Mouse (Mus musculus): ENCODE results near the gene B430306N03Rik. TPM values are rescaled to one million over a fixed set of nuclear protein-coding genes. Genes with fewer than 3 reads are reported as not detected.

Gene B430306N03Rik
- polyA plus RNA-seq, 1 experiment from 2014 or later = 1.7 TPM

DNA sequence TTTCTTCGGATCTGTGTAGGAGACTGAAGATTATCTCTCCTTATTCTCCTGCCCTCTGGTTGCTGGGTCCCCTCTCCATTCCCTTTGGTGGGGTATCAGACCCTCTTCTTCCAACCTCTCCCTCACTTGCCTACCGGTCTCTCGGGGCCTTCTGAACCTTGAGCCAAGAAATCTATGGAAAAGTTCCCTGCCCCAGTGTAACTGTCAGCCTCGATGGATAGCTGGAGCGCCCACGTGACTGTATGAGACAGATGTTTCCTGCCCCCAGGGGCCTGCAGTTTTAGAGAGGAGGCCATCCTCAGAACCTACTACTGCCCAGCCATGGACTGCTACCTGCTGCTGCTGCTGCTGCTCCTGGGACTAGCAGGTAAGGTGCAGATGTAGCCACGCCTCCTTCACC, 43.7 kb downstream of the B430306N03Rik start, which contains the start of gene Treml1:
TSS of gene Treml1 (plus strand) at position 301 of the 400 bp plus-strand sequence.
- ATAC-seq (replicated peaks; ENCODE audit: low FRiP score) (no peak; the same call in 1 of the 2 replicates), DNase-seq (ENCODE audit: low spot score) (no peak)
- Histone ChIP-seq H3K36me3 (ENCODE audit: control insufficient read depth, insufficient read depth, low read length) (no peaks in the 10 kb centered on the region), H3K9me3 (ENCODE audit: control insufficient read depth, low read length) (no peaks in the 10 kb centered on the region), H3K27ac (ENCODE audit: low read depth, low read length) (peak within 1 kb of the TSS; percentile 34; the same call in 1 of the 2 replicates), H3K27me3 (replicated peaks; ENCODE audit: control insufficient read depth, insufficient read depth, low read length) (no peaks in the 10 kb centered on the region), H3K4me2 (peak within 1 kb of the TSS; percentile 54), H3K4me3 (ENCODE audit: low read depth, low read length) (peak within 1 kb of the TSS; percentile 26; the same call in 1 of the 2 replicates), H3K4me1 (replicated peaks; ENCODE audit: control insufficient read depth, insufficient read depth, low read length) (peaks cover 32% of the 10 kb centered on the region), H3K9ac (ENCODE audit: low read depth, low read length) (peak within 1 kb of the TSS; percentile 2; the same call in 1 of the 2 replicates)
- WGBS = 42% methylated on average over 7 of the region's 7 CpGs

DNA sequence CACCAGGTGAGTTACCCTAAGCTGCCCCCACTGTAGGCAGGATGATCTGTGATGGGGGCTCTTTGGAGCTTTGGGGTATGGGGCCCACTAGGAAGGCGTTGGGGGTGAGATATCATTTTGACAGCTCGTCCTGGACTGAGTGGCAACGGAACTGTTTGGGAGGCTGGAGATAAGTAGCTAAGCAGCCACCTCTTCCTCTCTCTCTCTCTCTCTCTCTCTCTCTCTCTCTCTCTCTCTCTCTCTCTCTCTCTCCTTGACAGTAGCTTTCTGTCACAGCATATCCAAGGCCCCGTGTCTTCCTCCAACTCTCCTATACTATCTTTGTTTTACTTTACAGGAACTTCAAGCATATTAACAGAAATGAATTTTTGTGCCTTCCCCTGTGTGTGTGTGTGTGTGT, 44.5 kb downstream of the B430306N03Rik start:
- Histone ChIP-seq H3K4me3 (ENCODE audit: low read depth, low read length) (peak overlapping the region; percentile 26; the same call in 1 of the 2 replicates), H3K36me3 (ENCODE audit: control insufficient read depth, insufficient read depth, low read length) (no peaks in the 10 kb centered on the region), H3K9ac (ENCODE audit: low read depth, low read length) (peak overlapping the region; percentile 2; the same call in 1 of the 2 replicates), H3K27ac (ENCODE audit: low read depth, low read length) (peak overlapping the region; percentile 34; the same call in 1 of the 2 replicates), H3K4me1 (replicated peaks; ENCODE audit: control insufficient read depth, insufficient read depth, low read length) (peaks cover 35% of the 10 kb centered on the region), H3K27me3 (replicated peaks; ENCODE audit: control insufficient read depth, insufficient read depth, low read length) (no peaks in the 10 kb centered on the region), H3K9me3 (ENCODE audit: control insufficient read depth, low read length) (no peaks in the 10 kb centered on the region), H3K4me2 (peak overlapping the region; percentile 54)
- WGBS = 26% methylated on average over 4 of the region's 4 CpGs
- peak; percentile 76 for ATAC-seq (replicated peaks; ENCODE audit: low FRiP score)
- no peak for DNase-seq (ENCODE audit: low spot score)

DNA sequence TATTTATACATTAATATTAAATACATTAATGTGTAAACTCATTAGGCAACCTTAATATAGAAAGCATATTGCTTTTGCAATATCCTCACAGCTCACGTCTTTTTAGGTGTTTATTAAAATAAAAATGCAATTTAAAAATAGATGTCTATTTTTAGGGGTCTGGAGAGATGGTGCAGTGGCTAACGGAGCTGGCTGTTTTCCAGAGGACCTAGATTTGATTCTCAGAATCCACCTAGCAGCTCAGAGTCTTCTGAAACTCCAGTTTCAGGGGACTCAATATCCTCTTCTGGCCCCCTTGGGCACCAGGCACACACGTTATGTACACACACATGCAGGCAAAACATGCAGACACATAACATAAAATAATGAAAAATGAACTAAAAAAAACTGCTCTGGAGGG, 46.4 kb downstream of the B430306N03Rik start:
- H3K4me2 ChIP-seq = no peak overlapping the region
- peaks cover 35% of the 10 kb centered on the region for H3K4me1 ChIP-seq (replicated peaks; ENCODE audit: control insufficient read depth, insufficient read depth, low read length)
- H3K4me3 ChIP-seq (ENCODE audit: low read depth, low read length) = no peak overlapping the region
- no peaks in the 10 kb centered on the region for H3K27me3 ChIP-seq (replicated peaks; ENCODE audit: control insufficient read depth, insufficient read depth, low read length)
- DNase-seq (ENCODE audit: low spot score) = no peak
- 56% methylated on average over 3 of the region's 3 CpGs for WGBS
- no peaks in the 10 kb centered on the region for H3K9me3 ChIP-seq (ENCODE audit: control insufficient read depth, low read length)
- H3K9ac ChIP-seq (ENCODE audit: low read depth, low read length) = no peak overlapping the region
- ATAC-seq (replicated peaks; ENCODE audit: low FRiP score) = no peak
- H3K27ac ChIP-seq (ENCODE audit: low read depth, low read length) = no peak overlapping the region
- H3K36me3 ChIP-seq (ENCODE audit: control insufficient read depth, insufficient read depth, low read length) = no peaks in the 10 kb centered on the region

DNA sequence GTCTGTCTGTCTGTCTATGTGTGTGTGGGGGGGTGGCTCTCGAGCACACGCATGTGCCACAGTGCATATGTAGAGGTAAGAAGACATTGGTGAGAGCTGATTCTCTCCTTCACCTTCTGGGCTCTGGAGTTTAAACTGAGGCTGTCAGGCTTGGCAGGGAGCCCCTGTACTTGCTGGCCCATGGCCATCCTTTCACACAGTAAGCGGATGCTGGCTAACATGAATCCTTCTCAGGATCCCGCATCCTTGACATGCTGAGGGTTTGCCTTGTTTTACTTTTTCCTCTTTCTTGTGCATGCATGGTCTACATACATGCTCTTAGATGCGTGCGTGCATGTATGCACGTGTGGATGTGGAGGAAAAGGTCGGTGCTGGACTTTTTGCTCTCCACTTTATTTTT, 47.0 kb downstream of the B430306N03Rik start:
- DNase-seq (ENCODE audit: low spot score) (no peak), ATAC-seq (replicated peaks; ENCODE audit: low FRiP score) (no peak)
- Histone ChIP-seq H3K9me3 (ENCODE audit: control insufficient read depth, low read length) (no peaks in the 10 kb centered on the region), H3K4me2 (peak overlapping the region; percentile 24; the same call in 1 of the 2 replicates), H3K9ac (ENCODE audit: low read depth, low read length) (no peak overlapping the region; the same call in 1 of the 2 replicates), H3K27ac (ENCODE audit: low read depth, low read length) (no peak overlapping the region), H3K36me3 (ENCODE audit: control insufficient read depth, insufficient read depth, low read length) (no peaks in the 10 kb centered on the region), H3K4me3 (ENCODE audit: low read depth, low read length) (no peak overlapping the region), H3K27me3 (replicated peaks; ENCODE audit: control insufficient read depth, insufficient read depth, low read length) (no peaks in the 10 kb centered on the region), H3K4me1 (replicated peaks; ENCODE audit: control insufficient read depth, insufficient read depth, low read length) (peaks cover 35% of the 10 kb centered on the region)
- 88% methylated on average over 8 of the region's 8 CpGs for WGBS

- no peak overlapping the region for H3K4me3 ChIP-seq (ENCODE audit: low read depth, low read length)
- ATAC-seq (replicated peaks; ENCODE audit: low FRiP score) (peak; percentile 37), DNase-seq (ENCODE audit: low spot score) (no peak)
- H3K9ac ChIP-seq (ENCODE audit: low read depth, low read length) = no peak overlapping the region; the same call in 1 of the 2 replicates
- no peaks in the 10 kb centered on the region for H3K27me3 ChIP-seq (replicated peaks; ENCODE audit: control insufficient read depth, insufficient read depth, low read length)
- H3K36me3 ChIP-seq (ENCODE audit: control insufficient read depth, insufficient read depth, low read length) = no peaks in the 10 kb centered on the region
- peaks cover 35% of the 10 kb centered on the region for H3K4me1 ChIP-seq (replicated peaks; ENCODE audit: control insufficient read depth, insufficient read depth, low read length)
- peak overlapping the region; percentile 24; the same call in 1 of the 2 replicates for H3K4me2 ChIP-seq
- WGBS = 51% methylated on average over 6 of the region's 6 CpGs
- no peak overlapping the region for H3K27ac ChIP-seq (ENCODE audit: low read depth, low read length)
- no peaks in the 10 kb centered on the region for H3K9me3 ChIP-seq (ENCODE audit: control insufficient read depth, low read length)
These were observed 47.6 kb downstream of the B430306N03Rik start for GRCm38 (mm10) chr17:48363421-48363965.

DNA sequence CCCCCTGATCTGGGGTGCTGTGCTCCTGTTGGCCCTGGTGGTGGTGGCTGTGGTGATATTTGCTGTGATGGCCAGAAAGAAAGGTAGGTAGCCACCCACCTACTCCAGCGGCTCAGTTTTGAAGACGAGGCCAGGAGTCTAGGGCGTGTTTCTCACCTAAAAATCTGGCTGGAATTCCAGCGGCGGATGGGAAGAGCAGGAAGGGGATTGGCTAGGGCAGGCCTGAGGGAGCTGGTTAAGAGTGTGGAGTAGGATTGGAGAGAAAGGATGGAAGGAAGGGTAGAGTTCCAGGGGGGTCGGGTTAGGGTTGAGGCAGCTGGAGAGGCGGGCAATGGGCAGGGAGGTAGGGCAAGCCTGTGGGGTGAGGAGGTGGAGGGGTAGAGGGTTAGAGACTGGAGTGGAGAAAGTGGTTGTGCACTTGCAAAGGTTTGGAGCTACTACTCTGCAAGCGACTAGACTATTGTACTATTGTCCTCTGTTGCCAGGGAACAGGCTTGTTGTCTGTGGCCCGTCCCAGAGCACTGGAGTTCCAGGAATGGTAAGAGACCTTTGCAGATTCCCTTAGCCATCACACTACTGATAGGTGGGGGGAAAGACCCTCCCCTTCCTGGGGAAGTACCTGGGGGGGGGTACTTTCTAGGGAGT, 49.7 kb downstream of the B430306N03Rik start:
- Histone ChIP-seq H3K9me3 (ENCODE audit: control insufficient read depth, low read length) (no peaks in the 10 kb centered on the region), H3K27ac (ENCODE audit: low read depth, low read length) (no peak overlapping the region), H3K9ac (ENCODE audit: low read depth, low read length) (no peak overlapping the region), H3K4me1 (replicated peaks; ENCODE audit: control insufficient read depth, insufficient read depth, low read length) (peaks cover 28% of the 10 kb centered on the region), H3K36me3 (ENCODE audit: control insufficient read depth, insufficient read depth, low read length) (no peaks in the 10 kb centered on the region), H3K4me2 (no peak overlapping the region), H3K4me3 (ENCODE audit: low read depth, low read length) (no peak overlapping the region), H3K27me3 (replicated peaks; ENCODE audit: control insufficient read depth, insufficient read depth, low read length) (no peaks in the 10 kb centered on the region)
- DNase-seq (ENCODE audit: low spot score) = no peak
- no peak for ATAC-seq (replicated peaks; ENCODE audit: low FRiP score)
- WGBS = 85% methylated on average over 9 of the region's 9 CpGs

- DNase-seq (ENCODE audit: low spot score) (no peak), ATAC-seq (replicated peaks; ENCODE audit: low FRiP score) (no peak)
- peaks cover 24% of the 10 kb centered on the region for H3K4me1 ChIP-seq (replicated peaks; ENCODE audit: control insufficient read depth, insufficient read depth, low read length)
- H3K27me3 ChIP-seq (replicated peaks; ENCODE audit: control insufficient read depth, insufficient read depth, low read length) = no peaks in the 10 kb centered on the region
- 84% methylated on average over 5 of the region's 5 CpGs for WGBS
- no peak overlapping the region for H3K27ac ChIP-seq (ENCODE audit: low read depth, low read length)
- H3K36me3 ChIP-seq (ENCODE audit: control insufficient read depth, insufficient read depth, low read length) = no peaks in the 10 kb centered on the region
- H3K9me3 ChIP-seq (ENCODE audit: control insufficient read depth, low read length) = no peaks in the 10 kb centered on the region
- H3K4me3 ChIP-seq (ENCODE audit: low read depth, low read length) = no peak overlapping the region
- H3K4me2 ChIP-seq = no peak overlapping the region
- no peak overlapping the region for H3K9ac ChIP-seq (ENCODE audit: low read depth, low read length)
These were observed 50.9 kb downstream of the B430306N03Rik start for GRCm38 (mm10) chr17:48366806-48367205.

GRCm38 (mm10) chr17:48371621-48372020, 55.7 kb downstream of the B430306N03Rik start:
- no peak for ATAC-seq (replicated peaks; ENCODE audit: low FRiP score)
- Histone ChIP-seq H3K36me3 (ENCODE audit: control insufficient read depth, insufficient read depth, low read length) (no peaks in the 10 kb centered on the region), H3K9me3 (ENCODE audit: control insufficient read depth, low read length) (no peaks in the 10 kb centered on the region), H3K4me2 (no peak overlapping the region), H3K9ac (ENCODE audit: low read depth, low read length) (no peak overlapping the region), H3K27ac (ENCODE audit: low read depth, low read length) (no peak overlapping the region), H3K4me3 (ENCODE audit: low read depth, low read length) (no peak overlapping the region), H3K4me1 (replicated peaks; ENCODE audit: control insufficient read depth, insufficient read depth, low read length) (no peaks in the 10 kb centered on the region), H3K27me3 (replicated peaks; ENCODE audit: control insufficient read depth, insufficient read depth, low read length) (no peaks in the 10 kb centered on the region)
- no peak for DNase-seq (ENCODE audit: low spot score)

DNA sequence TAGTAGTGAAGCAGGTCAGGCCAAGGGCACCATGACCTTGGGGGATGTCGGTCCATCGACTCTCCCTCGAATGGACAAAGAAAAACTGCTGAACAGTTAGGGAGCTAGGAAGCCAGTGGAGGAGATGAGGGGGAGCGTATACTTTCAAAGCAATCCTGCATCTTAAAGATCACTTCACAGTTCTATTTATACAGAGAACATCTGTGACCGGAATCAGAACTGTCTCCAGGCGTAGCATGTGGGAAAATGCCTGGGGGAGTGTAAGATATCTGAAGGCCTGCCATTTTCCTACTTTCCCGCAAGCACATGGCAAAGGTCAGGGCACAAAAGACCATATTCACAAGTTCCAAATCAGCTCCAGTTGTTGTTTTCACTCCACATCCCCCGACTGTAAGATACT, 57.0 kb downstream of the B430306N03Rik start:
- Histone ChIP-seq H3K9me3 (ENCODE audit: control insufficient read depth, low read length) (no peaks in the 10 kb centered on the region), H3K36me3 (ENCODE audit: control insufficient read depth, insufficient read depth, low read length) (no peaks in the 10 kb centered on the region), H3K27ac (ENCODE audit: low read depth, low read length) (no peak overlapping the region), H3K9ac (ENCODE audit: low read depth, low read length) (no peak overlapping the region), H3K4me2 (no peak overlapping the region), H3K4me3 (ENCODE audit: low read depth, low read length) (no peak overlapping the region), H3K27me3 (replicated peaks; ENCODE audit: control insufficient read depth, insufficient read depth, low read length) (no peaks in the 10 kb centered on the region), H3K4me1 (replicated peaks; ENCODE audit: control insufficient read depth, insufficient read depth, low read length) (no peaks in the 10 kb centered on the region)
- DNase-seq (ENCODE audit: low spot score) (no peak), ATAC-seq (replicated peaks; ENCODE audit: low FRiP score) (no peak)
- 87% methylated on average over 8 of the region's 8 CpGs for WGBS
